Mouse (Mus musculus) embryo, embryonic 9.5 days (tissue): ENCODE results near the gene Odc1.

Source experiments
- DNase-seq: peaks from one replicate; pipeline ENCODE4 v3.0.0-alpha.2; 2017; ENCODE audit errors: extremely low spot score

The Odc1 gene

DNA sequence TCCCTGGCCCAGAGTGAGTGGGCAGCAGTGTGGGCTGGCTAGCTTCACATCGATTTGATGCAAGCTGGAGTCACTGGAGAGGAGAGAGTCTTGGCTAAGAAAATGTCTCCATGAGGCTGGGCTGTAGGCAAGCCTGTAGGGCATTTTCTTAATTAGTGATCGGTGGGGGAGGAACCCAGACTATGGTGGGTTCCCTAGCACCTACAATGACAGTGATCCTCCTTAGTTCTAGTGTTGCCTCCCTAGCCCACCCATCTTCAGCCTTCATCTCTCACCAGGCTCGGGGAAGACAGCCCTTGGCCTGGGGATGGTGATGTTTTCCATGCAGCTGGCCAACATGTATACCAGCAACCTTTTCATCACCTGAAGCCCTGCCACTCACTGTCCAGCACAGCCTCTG is 43.8 kb downstream of the Odc1 start:
- no peak for DNase-seq

DNA sequence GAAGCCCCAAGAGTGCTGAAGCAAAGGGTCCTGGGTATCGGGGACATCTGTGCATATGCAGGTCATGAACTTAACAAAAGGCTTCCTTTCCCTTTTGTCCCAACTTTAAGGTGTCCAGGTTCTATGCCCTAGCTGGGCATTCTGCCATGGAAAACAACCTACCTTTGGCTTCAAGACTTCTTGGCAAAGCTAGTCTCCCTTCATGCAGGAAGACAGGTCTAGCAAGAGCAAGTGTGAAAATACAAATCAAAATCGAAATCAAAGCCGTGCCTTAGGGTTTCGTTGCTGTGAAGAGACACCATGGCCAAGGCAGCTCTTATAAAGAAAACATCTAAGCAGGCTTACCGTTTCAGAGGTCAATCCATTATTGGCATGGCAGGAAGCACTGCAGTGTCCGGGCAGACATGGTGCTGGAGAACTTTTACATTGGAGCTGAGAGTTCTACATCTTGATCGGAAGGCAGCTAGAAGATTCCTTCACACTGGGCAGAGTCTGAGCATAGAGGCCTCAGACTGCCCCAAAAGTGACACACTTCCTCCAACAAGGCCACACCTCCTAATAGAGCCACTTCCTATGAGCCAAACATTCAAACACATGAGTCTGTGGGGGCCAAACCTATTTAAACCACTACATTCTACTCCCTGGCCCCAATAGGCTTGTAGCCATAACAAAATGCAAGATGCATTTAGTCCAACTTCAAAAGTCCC is 44.5 kb downstream of the Odc1 start:
- DNase-seq = no peak

DNA sequence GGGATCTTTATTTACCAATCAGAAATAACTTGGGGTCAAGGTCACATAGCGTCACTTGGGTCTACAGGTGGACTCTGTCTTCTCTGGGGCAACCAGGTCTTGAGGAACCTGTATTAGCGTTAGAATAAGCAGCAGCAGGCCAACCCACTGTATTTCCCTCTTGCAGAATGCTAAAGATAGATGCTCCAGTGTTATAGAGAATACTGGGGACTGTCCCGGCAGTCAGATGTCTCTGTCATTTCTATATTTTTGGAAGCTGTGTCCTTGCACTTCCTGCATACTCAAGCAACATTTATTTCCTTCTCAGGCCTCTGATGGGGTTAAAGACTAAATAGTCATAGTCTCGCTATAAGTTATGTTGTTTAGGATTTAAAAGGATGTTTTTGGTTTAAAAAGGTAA is 46.7 kb downstream of the Odc1 start:
- no peak for DNase-seq

DNA sequence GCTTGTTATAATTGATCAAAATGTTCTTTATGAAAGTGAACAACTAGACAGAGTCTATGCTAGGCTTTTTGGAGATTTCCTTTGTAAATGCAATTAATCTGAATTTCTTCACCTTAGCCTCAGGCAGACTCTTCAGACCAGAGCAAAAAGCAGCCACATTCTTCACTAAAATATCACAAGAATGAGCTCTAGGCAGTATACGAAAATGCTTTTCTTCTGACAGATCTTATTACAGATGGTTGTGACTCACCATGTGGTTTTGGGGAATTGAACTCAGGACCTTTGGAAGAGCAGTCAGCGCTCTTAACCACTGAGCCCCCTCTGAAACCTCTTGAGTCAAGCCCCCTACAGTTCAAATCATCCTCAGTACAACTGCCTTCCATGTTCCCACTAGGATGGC is 49.4 kb downstream of the Odc1 start:
- DNase-seq = no peak

DNA sequence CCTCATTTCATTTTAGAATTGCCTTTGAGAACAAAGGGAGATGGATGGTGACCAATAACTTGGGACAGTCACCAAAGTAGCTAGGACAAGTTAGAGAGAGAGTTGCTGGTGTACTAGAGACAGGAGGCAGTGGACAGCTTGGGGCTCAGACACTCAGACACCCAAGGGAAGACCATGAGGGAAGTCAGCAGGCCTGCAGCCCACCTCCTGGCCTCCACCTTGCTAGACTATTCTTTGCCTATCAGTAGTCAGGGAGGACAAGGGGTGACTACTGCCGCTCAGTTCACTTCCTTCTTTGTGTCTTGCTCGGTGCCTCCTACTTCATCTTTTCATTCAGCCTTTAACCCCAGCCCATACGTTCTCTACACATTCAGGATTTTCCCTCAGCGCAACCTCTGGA is 50.1 kb downstream of the Odc1 start:
- DNase-seq = no peak

DNA sequence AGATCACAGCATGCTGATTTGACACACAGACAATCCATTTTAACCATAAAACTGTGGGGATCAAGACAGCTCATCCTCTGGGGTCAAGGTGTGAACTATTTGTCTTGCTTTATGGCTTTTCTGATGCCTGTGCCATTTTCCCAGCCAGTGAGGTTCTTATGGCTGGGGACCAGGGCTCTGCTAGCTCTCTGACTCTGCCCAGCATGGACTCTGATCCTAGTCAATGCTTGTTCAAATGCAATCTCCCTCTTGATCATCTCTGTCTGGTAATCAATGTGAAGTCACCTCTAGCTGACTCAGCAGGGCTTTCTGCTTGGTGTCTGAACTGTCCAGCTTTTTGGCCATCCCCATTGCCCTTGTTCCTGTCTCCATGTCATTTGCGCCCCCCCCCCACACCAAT is 50.6 kb downstream of the Odc1 start:
- DNase-seq = no peak
